Mouse (Mus musculus) E14TG2a.4 (cell line): ENCODE data around the gene Etv3.
"Not testable (repeated sequence)": the region's sequence is repeated elsewhere in the genome, so short reads cannot be mapped to it uniquely, and the experiment has no call there.

Experiments used
- CTCF ChIP-seq: conservative IDR thresholded peaks from 2 replicates; pipeline ENCODE4 v1.5.1; 2014; ENCODE audit warnings: low read length
- POU5F1 ChIP-seq: IDR thresholded peaks from 2 replicates; pipeline ENCODE4 v1.6.1; 2014; ENCODE audit warnings: low read length, borderline replicate concordance

- not testable (repeated sequence) for TF ChIP-seq CTCF, POU5F1
These were observed 46.6 kb upstream of the Etv3 start for GRCm38 (mm10) chr3:87478596-87478995.
